ENCODE assay signal across 25 mouse cellular contexts in genomic region chr11:39073571-39073970, GRCm38 (mm10).
A peak's percentile ranks its signal among the peaks of the same experiment; 100 is the strongest.
DNase-seq lines count a peak whose midpoint lies in the region; ATAC-seq and TF ChIP-seq lines count a peak whose summit lies in the region.
"Had no signal": no experiment of that assay in that cellular context is flagged by ENCODE, and none has a peak within 500 bp of the region (broad histone marks: within the 10 kb centered on the region; RNA-seq: fewer than 3 reads in every experiment).

No protein-coding gene starts in this region.

- no peak overlapping the region for H3K9ac ChIP-seq in forebrain, embryonic 14.5 days (ENCODE audit: low read length)
- H3K9ac ChIP-seq in forebrain, embryonic 11.5 days (ENCODE audit: low read length) = no peak overlapping the region
- no peak overlapping the region for H3K9ac ChIP-seq in forebrain, embryonic 16.5 days (replicated peaks; ENCODE audit: low read depth, low read length)
- H3K9ac ChIP-seq in forebrain, embryonic 13.5 days = no peak overlapping the region
- no peak overlapping the region for H3K9ac ChIP-seq in lung, embryonic 14.5 days
- H3K9ac ChIP-seq: embryonic facial prominence, embryonic 13.5 days; embryonic facial prominence, embryonic 15.5 days had no signal

- H3K4me1 ChIP-seq in forebrain, embryonic 14.5 days (ENCODE audit: control insufficient read depth, insufficient read depth, low read length) = no peaks in the 10 kb centered on the region
- H3K4me1 ChIP-seq in forebrain, embryonic 11.5 days (replicated peaks; ENCODE audit: control insufficient read depth, insufficient read depth, low read length) = no peaks in the 10 kb centered on the region
- no peaks in the 10 kb centered on the region for H3K4me1 ChIP-seq in forebrain, embryonic 16.5 days (replicated peaks; ENCODE audit: control insufficient read depth, insufficient read depth, low read length)
- H3K4me1 ChIP-seq in forebrain, embryonic 13.5 days = no peaks in the 10 kb centered on the region
- H3K4me1 ChIP-seq in lung, embryonic 14.5 days (ENCODE audit: insufficient read depth) = no peaks in the 10 kb centered on the region
- H3K4me1 ChIP-seq: embryonic facial prominence, embryonic 13.5 days; embryonic facial prominence, embryonic 15.5 days had no signal

- no peak overlapping the region for H3K27ac ChIP-seq in forebrain, embryonic 14.5 days (ENCODE audit: low read depth, low read length)
- H3K27ac ChIP-seq in forebrain, embryonic 11.5 days (ENCODE audit: low read depth, low read length) = no peak overlapping the region
- no peak overlapping the region for H3K27ac ChIP-seq in forebrain, embryonic 16.5 days (ENCODE audit: low read length)
- no peak overlapping the region for H3K27ac ChIP-seq in forebrain, embryonic 13.5 days
- no peak overlapping the region for H3K27ac ChIP-seq in lung, embryonic 14.5 days (ENCODE audit: low read depth)
- H3K27ac ChIP-seq: embryonic facial prominence, embryonic 13.5 days; embryonic facial prominence, embryonic 15.5 days had no signal

- H3K4me2 ChIP-seq in forebrain, embryonic 14.5 days (ENCODE audit: low read length) = no peak overlapping the region
- H3K4me2 ChIP-seq in forebrain, embryonic 11.5 days (ENCODE audit: low read depth, low read length, severe bottlenecking) = no peak overlapping the region
- H3K4me2 ChIP-seq in forebrain, embryonic 16.5 days (ENCODE audit: low read length) = no peak overlapping the region
- H3K4me2 ChIP-seq in forebrain, embryonic 13.5 days = no peak overlapping the region
- no peak overlapping the region for H3K4me2 ChIP-seq in lung, embryonic 14.5 days
- H3K4me2 ChIP-seq: embryonic facial prominence, embryonic 13.5 days; embryonic facial prominence, embryonic 15.5 days had no signal

- H3K9me3 ChIP-seq in forebrain, embryonic 14.5 days (replicated peaks; ENCODE audit: control insufficient read depth, low read length) = no peaks in the 10 kb centered on the region
- no peaks in the 10 kb centered on the region for H3K9me3 ChIP-seq in forebrain, embryonic 11.5 days (ENCODE audit: control insufficient read depth, low read length)
- H3K9me3 ChIP-seq in forebrain, embryonic 16.5 days (ENCODE audit: control insufficient read depth, low read length) = no peaks in the 10 kb centered on the region
- no peaks in the 10 kb centered on the region for H3K9me3 ChIP-seq in forebrain, embryonic 13.5 days (replicated peaks)
- no peaks in the 10 kb centered on the region for H3K9me3 ChIP-seq in lung, embryonic 14.5 days (ENCODE audit: low read depth, low read length)
- H3K9me3 ChIP-seq: embryonic facial prominence, embryonic 13.5 days; embryonic facial prominence, embryonic 15.5 days; G1E had no signal

- no peak for TF ChIP-seq CTCF in lung, embryonic 14.5 days (IDR thresholded peaks at IDR 0.05; ENCODE audit: low read depth)

- H3K4me3 ChIP-seq in forebrain, embryonic 14.5 days (ENCODE audit: low read depth, low read length) = no peak overlapping the region
- no peak overlapping the region for H3K4me3 ChIP-seq in forebrain, embryonic 11.5 days (ENCODE audit: low read depth, low read length)
- no peak overlapping the region for H3K4me3 ChIP-seq in forebrain, embryonic 16.5 days (replicated peaks; ENCODE audit: low read length)
- no peak overlapping the region for H3K4me3 ChIP-seq in forebrain, embryonic 13.5 days
- H3K4me3 ChIP-seq in lung, embryonic 14.5 days (ENCODE audit: low read depth, low read length) = no peak overlapping the region
- H3K4me3 ChIP-seq: embryonic facial prominence, embryonic 13.5 days; embryonic facial prominence, embryonic 15.5 days; erythroblast, embryonic 14.5 days had no signal

- no peaks in the 10 kb centered on the region for H3K27me3 ChIP-seq in forebrain, embryonic 14.5 days (replicated peaks; ENCODE audit: control insufficient read depth, insufficient read depth, low read length)
- no peaks in the 10 kb centered on the region for H3K27me3 ChIP-seq in forebrain, embryonic 11.5 days (ENCODE audit: control insufficient read depth, insufficient read depth, low read length)
- no peaks in the 10 kb centered on the region for H3K27me3 ChIP-seq in forebrain, embryonic 16.5 days (replicated peaks; ENCODE audit: control insufficient read depth, insufficient read depth, low read length)
- H3K27me3 ChIP-seq in forebrain, embryonic 13.5 days = no peaks in the 10 kb centered on the region
- no peaks in the 10 kb centered on the region for H3K27me3 ChIP-seq in lung, embryonic 14.5 days (ENCODE audit: insufficient read depth, low read length)
- H3K27me3 ChIP-seq: CH12.LX; embryonic facial prominence, embryonic 13.5 days; embryonic facial prominence, embryonic 15.5 days; Patski had no signal

- DNase-seq in forebrain, embryonic 14.5 days (ENCODE audit: low spot score) = peak; percentile 43
- no peak for DNase-seq in forebrain, embryonic 11.5 days (ENCODE audit: low spot score)
- DNase-seq in lung, embryonic 14.5 days = peak; percentile 26
- DNase-seq in lung, postnatal 4 days = no peak
- DNase-seq: adrenal gland, adult 8-10 months; adrenal gland, postnatal 14 days; adrenal gland, postnatal 36 days; B cell, adult 2 months; cerebellum, adult 11 months; cerebellum, adult 18-20 months; cerebellum, adult 8-10 months; cerebellum, adult 9-11 months; cerebellum, postnatal 14 days; cerebellum, postnatal 36 days; embryo, embryonic 11 days had no signal

- no peak for ATAC-seq in forebrain, embryonic 14.5 days
- ATAC-seq in forebrain, embryonic 11.5 days (replicated peaks; ENCODE audit: low FRiP score) = no peak
- ATAC-seq in forebrain, embryonic 16.5 days = peak; percentile 65; the same call in 1 of the 2 replicates
- no peak; the same call in 1 of the 2 replicates for ATAC-seq in forebrain, embryonic 13.5 days
- peak; percentile 52; the same call in 1 of the 2 replicates for ATAC-seq in lung, embryonic 14.5 days (ENCODE audit: insufficient read depth)
- ATAC-seq: activated CD4-positive, CD25-positive, alpha-beta regulatory T cell, adult 4 months; CD4-positive, CD25-positive, alpha-beta regulatory T cell, adult 4 months; Patski had no signal

- H3K36me3 ChIP-seq in forebrain, embryonic 14.5 days (ENCODE audit: control insufficient read depth, insufficient read depth, low read length) = no peaks in the 10 kb centered on the region
- no peaks in the 10 kb centered on the region for H3K36me3 ChIP-seq in forebrain, embryonic 11.5 days (ENCODE audit: control insufficient read depth, insufficient read depth, low read length)
- H3K36me3 ChIP-seq in forebrain, embryonic 16.5 days (ENCODE audit: control insufficient read depth, insufficient read depth) = no peaks in the 10 kb centered on the region
- H3K36me3 ChIP-seq in forebrain, embryonic 13.5 days (ENCODE audit: poor library complexity, severe bottlenecking) = no peaks in the 10 kb centered on the region
- H3K36me3 ChIP-seq in lung, embryonic 14.5 days (ENCODE audit: insufficient read depth) = no peaks in the 10 kb centered on the region
- H3K36me3 ChIP-seq: embryonic facial prominence, embryonic 13.5 days; embryonic facial prominence, embryonic 15.5 days; G1E had no signal

Comparison
In these comparisons a context has a peak if more than half of its experiments do, and no peak if none do; other contexts are left out.
1. ATAC-seq: peak in forebrain, embryonic 16.5 days (single experiment) and lung, embryonic 14.5 days (single experiment); none in forebrain, embryonic 14.5 days (single experiment), forebrain, embryonic 11.5 days (single experiment) and forebrain, embryonic 13.5 days (single experiment).
2. DNase-seq: peak in forebrain, embryonic 14.5 days (single experiment) and lung, embryonic 14.5 days (single experiment); none in forebrain, embryonic 11.5 days (single experiment) and lung, postnatal 4 days (0 of 2).